Mouse (Mus musculus) urinary bladder, postnatal 0 days (tissue): ENCODE results near the gene Mrpl37. TPM values are rescaled to one million over a fixed set of nuclear protein-coding genes. Genes with fewer than 3 reads are reported as not detected.

Experiments used
- polyA plus RNA-seq: library from polyadenylated mRNA; unstranded; fragments of >200 nt; fragmentation: Nextera tagmentation; extraction: Ambion mirVana; gene quantifications from 2 replicates; pipeline ENCODE4 v1.2.1, GENCODE M21; 2015

Mrpl37 gene
- polyA plus RNA-seq: 54.9 and 56.7 TPM in 2 replicates

GRCm38 (mm10) chr4:107066252-107067124 is at the start of gene Mrpl37, which contains the start of gene Cyb5rl:
Gene Mrpl37 (minus strand): TSS chr4:107066868.
Gene Cyb5rl (plus strand): TSS chr4:107066988.

GRCm38 (mm10) chr4:107096841-107097373 is 30.2 kb upstream of the Mrpl37 start, which contains the start of gene Cdcp2:
Gene Cdcp2 (plus strand): TSS chr4:107096891.

Other genes starting within 250 kb of the Mrpl37 start
- 29.9 and 35.8 TPM in 2 replicates for gene Ssbp3, start 156.2 kb downstream of the Mrpl37 start, polyA plus RNA-seq
- gene Cyb5rl, start 120 bp upstream of the Mrpl37 start, polyA plus RNA-seq: 4.2 and 4.8 TPM in 2 replicates
- gene Cdcp2, start 30.0 kb upstream of the Mrpl37 start, polyA plus RNA-seq: not detected in 2 replicates
- 399 and 415 TPM in 2 replicates for gene Tmem59, start 111.5 kb upstream of the Mrpl37 start, polyA plus RNA-seq
- gene Tceanc2, start 112.2 kb upstream of the Mrpl37 start, polyA plus RNA-seq: 23.4 and 26.9 TPM in 2 replicates
- not detected in 2 replicates for gene Ldlrad1, start 142.3 kb upstream of the Mrpl37 start, polyA plus RNA-seq
- 30.4 and 34.2 TPM in 2 replicates for gene Lrrc42, start 186.7 kb upstream of the Mrpl37 start, polyA plus RNA-seq
- gene Hspb11, start 186.7 kb upstream of the Mrpl37 start, polyA plus RNA-seq: 38.6 and 46.0 TPM in 2 replicates
- not detected in 2 replicates for gene Dio1, start 240.3 kb upstream of the Mrpl37 start, polyA plus RNA-seq
- gene Yipf1, start 247.5 kb upstream of the Mrpl37 start, polyA plus RNA-seq: 52.3 and 54.5 TPM in 2 replicates